Mouse (Mus musculus): ENCODE measurements around the gene Sec22c.

- TF ChIP-seq CTCF (IDR thresholded peaks at IDR 0.05; ENCODE audit: extremely low read depth, insufficient read depth, low read length) = no peak
- 0 out of 2 replicates have a peak, but pooled peaks have one; percentile 24 for TF ChIP-seq POLR2A (IDR thresholded peaks at IDR 0.05; ENCODE audit: extremely low read depth, insufficient read depth, low read length)
Observed at GRCm38 (mm10) chr9:121752774-121753173, 47.5 kb upstream of the Sec22c start.
